Mouse (Mus musculus) urinary bladder, postnatal 36 days (tissue): ENCODE results near the gene Ubl7.

Experiments
- DNase-seq, 2 experiments: peaks; one replicate each; pipeline ENCODE4 v3.0.0; 2022; ENCODE audit warnings: low spot score in 2 of 2, mixed read lengths in 1 of 2

Ubl7 gene

DNA sequence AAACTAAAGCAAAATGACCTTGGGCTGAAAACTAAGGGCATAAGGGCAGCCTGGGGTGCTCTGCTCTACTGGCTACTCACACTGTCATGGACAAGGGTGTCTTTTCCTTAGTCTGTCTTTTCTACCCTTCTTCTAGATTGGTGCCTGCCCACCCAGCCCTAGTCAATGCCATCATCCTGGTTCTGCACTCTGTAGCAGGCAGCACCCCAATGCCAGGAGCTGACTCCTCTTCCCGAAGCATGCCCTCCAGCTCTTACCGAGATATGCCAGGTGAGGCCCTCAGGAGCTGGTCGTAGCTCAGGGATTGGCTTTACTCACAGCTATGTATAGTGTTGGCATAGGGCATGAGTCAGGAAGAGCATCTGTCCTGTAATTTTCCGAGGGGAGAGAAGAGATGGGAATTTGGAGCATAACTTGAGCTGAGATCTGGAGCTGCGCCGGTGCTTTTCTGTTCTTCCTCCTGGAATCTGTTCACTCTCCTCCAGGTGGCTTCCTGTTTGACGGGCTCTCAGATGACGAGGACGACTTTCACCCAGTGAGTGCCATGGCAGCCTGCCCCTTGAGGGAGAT lies 10.8 kb downstream of the Ubl7 start:
- no peak for DNase-seq

DNA sequence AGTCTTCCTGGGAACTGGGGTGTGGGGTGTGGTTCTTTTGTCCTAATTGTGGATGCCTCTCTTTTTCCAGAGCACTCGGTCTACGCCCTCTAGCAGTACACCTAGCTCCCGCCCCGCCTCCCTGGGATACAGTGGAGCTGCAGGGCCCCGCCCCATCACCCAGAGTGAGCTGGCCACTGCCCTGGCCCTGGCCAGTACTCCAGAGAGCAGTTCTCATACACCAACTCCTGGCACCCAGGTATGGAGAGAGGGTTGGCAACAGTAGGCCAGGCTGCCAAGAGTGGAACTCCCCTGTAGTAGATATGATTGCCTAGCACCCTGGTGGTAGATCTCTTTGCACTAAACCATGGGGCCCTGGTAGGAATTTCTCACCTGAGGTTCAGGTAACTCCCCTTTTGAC lies 11.6 kb downstream of the Ubl7 start:
- no peak for DNase-seq

DNA sequence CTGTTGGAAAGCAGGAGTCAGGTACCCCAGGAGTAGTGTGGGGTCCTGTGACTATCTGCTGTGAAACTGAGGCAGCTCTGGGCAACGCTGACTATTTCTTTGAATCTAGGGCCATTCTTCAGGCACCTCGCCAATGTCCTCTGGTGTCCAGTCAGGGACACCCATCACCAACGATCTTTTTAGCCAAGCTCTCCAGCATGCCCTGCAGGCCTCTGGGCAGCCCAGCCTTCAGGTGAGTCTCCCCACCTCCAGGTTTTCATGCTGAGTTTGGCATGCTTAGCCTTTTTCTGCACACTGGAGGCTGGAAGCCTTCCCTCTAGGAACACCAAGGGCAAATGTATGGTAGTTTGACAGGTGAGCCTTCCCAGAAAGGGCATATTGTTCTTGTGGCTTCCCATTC lies 12.3 kb downstream of the Ubl7 start:
- DNase-seq: no peak

DNA sequence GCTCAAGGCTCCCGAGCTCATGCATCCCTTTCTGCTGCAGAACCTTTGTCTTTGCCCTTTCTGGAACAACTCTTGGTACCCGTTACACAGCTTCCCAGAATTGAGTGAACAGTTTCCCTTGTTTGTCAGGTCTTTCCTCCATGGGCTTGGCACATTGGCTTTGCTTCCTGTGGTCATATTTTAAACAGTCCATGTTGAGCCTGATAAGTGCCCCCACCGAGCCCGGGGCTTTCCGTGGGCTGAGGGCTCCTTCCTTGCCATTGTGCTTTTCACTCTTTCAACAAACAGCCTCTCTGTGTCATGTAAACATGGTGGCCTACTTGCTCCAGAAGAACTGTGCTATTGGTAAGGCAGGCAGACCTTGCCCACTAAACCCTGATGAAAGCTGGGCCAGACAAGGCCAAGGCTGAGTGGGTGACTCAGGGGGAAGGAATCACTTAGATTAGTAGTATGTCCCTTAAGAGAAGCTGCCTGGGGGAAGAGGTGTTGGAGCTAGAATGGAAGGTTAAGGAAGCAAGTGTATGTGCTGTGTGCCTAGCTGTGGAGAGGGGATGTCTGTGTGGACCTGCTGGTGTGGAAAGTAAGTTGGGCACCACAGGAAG lies 20.5 kb downstream of the Ubl7 start:
- DNase-seq: no peak

DNA sequence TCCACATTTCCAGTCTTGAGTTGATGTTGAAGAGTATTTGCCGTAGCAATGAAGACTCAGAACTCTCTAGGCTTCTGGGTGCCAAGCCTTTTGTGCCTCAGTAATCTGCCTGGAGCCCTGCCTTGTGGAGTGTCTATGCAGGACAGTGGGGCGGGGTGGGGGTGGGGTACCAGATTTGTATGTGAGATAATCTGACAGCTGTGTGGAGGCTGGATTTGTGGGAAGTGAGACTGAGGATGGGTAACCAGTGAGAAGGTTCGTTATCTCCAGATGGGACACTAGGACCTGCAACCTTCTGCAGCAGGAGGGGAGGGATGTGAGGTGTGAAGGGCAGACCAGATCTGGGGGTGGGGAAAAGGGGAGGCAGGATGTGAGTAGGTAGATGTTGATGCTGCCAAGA lies 21.5 kb downstream of the Ubl7 start:
- DNase-seq: no peak

DNA sequence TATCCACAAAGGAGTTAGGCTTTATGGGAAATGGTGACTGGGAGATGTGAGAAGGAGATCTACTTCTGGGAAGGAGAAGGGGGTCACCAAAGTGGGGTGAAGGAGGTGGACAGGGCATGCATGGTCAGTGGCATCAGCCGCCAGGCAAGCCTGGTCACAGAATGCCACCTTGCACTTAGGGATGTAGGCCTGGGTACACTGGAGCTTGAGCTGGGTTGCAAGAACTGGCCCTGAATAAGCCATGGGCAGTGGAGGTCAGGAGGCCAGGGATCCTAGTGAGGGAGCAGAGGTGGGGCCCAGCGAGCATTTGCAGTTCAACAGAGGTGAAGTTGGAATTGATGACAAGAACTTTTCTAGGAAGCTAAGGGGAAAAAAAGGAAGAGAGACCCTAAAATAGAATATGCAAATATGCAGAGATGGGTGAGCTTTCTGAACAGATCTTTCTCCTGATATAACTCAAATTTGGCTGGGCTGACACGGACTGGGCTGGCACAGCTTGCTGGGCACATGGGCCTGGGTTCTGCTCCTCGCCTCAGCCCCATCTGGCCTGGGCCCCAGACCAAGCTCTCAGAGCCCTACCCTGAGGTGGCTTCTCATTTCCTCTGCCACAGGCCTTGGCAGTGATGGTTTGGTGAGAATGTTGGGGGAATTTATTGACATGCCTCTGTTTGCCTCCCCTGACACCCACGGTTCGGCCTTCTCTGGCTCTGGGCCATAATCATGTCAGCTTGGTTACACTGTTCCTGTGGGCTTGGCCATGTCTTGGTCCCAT lies 22.2 kb downstream of the Ubl7 start:
- DNase-seq: no peak

DNA sequence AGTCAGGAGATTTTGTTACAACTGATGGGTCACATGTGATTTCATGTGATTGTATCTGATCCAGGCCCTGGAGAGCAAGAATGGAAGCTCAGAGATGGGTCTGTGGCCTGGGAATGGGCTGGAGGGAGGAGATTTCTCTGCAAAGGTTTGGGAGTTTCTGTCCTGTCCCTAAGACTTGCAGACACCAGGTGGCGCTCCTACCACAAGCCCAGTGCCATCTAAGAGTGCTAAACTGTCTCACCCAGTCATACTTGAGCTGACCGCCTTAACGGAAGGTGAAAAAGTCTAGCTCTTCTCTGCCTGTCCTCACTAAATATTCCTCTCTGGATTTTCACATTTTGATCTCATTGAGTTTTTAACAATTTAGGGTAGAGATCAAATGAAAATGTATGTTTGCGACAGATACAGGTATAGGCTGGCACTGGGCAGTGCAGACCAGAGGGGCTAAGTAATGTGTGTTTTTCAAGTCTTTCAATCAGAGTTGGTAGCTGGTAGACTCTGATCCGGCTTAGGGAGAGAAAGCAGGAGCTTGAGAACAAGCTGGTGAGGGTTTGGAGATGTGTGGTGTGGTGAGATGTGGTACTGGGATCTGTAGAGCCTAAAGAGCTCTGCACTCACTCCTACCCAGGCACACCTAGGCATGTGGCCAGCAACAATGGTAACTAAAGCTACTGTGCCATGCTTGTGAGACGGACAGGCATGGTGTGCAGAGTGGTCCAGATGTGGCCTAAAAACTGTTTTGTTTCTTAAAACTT lies 25.1 kb downstream of the Ubl7 start:
- DNase-seq: peak; percentile 79 to 85

DNA sequence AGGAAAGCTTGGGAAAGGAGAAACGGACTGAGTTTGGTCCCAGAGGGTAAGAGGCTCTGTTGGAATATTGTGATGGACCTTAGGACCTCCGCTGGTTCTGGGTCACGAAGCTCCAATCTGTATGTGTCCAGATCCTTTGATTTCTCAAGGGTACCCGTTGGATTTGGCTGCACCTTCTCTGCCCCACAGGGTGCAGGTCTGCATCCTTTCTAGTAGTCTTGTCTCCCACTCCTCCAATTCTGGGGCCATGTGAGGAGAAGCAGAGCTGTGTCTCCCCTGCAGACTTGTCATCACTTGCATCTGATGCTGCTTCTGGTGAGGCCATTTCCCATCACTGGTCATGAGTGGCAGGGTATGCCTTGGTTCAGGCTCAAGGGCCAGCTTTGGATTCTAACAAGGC lies 26.4 kb downstream of the Ubl7 start:
- no peak for DNase-seq

DNA sequence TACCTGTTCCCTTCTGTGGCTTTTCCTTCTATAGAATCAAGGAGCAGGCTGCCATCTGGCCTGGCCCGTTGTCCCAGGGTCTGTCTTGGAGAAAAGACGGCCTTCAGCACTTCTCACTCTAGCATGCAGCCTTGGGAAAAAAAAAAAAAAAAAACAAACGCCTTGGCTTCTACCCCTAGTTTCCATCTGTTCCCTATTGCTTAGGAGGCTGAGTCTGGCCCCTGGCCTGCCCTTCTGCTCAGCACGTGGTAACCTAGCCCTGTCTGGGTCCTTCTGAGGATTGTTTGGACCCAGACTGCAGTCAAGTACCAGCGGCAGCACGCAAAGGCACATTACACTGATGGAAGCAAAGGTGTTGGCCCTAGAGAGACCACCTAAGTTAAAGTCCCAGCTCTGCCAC lies 26.9 kb downstream of the Ubl7 start:
- DNase-seq: no peak

DNA sequence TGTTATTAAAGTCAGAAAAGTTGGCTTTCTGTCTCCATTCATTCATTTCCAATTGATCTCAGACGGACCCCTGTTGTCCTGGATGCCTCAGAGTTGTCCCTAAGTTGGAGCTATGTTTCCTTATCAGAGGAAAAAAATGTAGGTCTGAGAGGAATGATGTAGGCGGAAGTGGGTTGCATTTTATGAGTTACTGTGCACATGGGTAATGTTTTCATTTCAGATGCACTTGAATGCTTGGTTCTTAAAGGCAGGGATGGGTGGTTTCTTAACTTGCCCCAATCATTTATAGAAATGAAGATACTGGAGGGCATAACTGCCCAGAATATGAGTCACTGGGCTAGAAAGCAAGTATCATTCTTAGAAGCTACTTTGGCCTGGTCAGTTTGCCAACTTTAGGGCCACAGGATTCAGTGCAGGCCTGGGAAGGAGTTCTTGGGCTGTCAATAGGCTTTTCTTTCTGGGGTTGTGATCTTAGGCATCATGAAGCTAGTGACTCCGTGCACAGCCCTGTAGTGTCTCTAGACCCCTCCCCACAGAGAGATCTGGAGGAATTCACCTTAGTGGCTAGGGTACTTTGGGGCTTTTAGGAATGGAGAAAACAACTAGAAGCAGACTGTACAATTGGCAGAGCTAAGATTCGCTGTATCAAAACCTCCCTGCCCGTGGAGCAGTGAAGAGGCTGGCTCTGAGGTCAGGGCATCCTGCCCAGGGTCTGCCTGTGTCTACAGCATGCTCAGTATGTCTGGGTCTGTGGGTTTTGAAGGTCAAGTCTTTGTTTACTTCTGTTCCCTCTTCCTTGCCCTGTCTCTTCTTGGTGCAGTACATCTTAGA lies 27.7 kb downstream of the Ubl7 start:
- DNase-seq: no peak

DNA sequence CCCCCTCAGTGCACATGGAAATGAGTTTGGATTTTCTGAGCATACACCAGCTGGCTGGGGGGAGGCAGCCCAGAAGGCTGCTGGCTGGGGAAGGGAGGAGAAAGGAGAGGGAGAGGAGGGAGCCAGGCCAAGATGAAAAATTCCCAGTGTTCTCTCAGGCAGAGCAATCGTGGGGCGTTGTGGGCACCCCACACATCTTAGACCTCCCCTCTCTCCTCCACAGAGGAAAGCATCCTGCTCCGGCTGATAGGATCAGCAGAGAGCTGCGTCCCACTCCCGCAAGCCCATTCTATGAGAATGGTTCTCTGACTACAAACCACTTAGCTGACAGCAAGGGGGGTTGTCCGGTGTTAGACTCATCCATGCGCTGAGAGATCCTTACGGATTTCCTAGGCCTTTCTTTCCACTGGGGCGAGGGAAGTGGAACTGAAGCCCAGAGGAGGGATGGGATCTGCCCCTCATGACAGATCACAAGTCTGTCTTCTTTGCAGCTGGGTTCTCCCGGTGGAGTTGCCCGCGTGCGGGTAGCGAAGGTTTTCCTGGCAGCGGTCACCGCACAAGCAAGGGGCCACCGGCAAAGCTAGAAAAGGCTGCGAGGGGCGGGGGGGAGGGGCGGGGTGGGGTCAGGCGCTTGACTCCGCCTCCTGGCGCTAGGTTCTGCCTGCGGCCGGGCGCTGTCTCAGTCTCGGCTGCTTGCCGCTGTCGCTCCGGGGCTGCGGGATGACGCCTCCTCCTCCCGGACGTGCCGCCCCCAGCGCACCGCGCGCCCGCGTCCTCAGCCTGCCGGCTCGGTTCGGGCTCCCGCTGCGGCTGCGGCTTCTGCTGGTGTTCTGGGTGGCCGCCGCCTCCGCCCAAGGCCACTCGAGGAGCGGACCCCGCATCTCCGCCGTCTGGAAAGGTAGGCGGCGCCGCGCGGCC lies 28.9 kb downstream of the Ubl7 start, which contains the start of gene Sema7a:
Sema7a (plus strand) TSS at position 682 of the 918 bp plus-strand sequence.
- peak; percentile 28 to 67 for DNase-seq

DNA sequence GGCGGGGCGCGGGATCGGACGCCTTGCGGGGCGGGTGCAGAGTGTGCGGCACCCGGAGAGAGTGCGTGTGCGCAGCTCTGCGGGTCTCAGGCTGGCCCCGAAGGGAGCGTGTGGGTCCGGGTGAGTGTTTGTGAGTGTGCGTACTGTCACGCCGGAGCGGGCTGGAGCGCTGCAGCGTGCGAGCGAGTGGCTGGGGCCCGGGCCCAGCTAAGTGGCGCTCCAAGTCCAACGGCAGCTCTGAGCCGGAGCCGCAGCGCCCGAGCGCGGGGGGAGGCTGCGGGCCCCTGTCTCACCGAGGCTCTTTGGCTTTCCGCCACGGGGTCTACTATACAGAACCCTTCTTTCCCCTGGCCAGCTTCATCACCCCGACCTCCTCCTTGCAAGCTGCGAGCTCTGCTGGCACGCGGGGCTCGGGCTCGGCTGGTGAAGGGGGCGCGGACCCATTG lies 29.6 kb downstream of the Ubl7 start:
- no peak for DNase-seq

DNA sequence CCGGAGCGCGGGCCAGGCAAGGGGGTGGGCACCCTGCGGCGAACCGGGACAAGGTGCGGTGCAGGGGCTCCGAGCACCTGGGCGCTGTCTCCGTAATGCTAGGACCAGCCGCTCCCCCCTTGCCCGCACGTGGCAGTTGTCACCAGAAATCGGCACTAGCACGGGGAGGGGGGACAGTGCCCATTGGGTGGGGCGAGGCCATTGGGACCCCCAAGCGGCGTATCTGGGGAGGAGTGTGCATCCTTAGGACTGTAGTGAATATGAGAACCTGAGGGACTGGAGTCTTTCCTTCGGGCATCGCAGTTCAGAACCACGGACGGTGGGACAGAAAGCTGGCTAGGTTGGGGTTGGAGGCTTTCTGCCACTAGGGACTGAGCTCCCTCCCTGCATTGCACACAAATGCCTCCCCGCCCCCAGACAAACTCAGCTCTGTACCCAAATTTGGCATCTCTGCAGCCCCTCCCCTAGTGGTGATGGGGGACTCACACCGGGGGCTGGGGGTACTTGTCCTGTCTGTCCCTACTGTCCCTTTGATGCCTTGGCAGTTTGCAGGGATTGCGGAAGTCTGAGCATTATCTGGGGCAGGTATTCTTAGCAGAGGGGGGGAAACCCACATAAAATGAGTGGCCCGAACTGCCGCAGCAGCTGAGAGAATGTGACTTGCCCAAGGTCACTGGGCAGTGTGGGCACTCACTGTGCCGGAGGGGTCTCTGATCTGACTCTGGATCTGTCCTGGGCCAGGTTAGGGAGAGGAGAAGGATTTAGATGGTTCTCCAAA lies 30.3 kb downstream of the Ubl7 start:
- DNase-seq: no peak

DNA sequence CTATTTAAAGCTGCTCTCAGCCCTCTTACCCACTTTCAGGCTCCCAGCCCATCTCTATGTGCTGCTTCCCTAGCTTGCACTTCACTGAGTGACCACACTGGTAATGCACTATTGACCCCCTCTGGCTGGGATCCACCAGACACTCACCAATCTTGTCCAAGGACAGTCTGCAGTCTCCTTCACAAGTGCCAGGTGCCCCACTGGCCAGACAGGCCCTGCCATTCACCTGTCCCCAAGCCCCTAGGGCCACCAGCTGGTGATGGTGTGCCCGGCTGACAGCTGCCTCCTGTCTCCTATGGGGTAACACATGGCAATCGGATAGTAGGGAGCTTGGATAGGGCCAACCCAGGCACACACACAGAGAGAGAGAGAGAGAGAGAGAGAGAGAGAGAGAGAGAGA lies 31.3 kb downstream of the Ubl7 start:
- DNase-seq: no peak

DNA sequence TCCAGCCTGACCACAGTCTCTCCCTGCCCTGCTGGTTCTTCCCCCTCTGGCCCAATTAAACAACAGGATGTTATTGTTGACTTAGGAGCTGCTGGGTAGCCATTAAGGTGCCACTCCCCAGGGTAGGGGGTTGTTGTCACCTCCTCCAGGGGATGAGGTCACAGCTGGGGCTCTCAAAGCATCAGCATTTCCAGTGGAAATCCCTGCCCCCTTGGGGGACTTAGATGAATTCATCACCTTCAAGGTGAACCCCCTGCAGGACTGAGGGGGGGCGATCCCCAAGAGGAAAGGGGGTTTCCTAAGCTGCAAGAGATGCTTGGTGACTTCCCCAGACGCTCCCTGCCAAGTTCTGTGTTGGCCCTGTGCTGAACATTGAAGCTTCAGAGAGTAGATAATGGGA lies 32.3 kb downstream of the Ubl7 start:
- DNase-seq: no peak

DNA sequence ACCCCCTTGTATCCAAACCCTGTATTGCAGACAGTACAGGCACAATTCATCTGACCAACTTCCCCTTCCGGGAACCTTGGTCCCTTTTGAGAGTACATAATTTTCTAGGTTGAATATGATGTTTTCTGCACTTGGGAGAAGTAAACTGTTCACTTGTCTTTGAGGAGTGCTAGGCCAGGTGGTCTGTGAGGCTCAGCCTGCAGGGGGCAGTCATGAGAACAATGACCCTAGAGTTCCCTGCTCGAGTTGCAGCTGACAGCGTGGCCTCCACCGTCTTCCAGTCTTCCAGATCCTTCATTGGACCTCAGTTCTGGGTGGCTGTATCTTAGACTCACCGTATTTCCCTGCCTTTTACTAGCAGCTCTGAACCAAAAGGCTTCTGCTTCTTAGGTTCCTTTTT lies 33.8 kb downstream of the Ubl7 start:
- DNase-seq: peak in 1 of 2 experiments; percentile 45

DNA sequence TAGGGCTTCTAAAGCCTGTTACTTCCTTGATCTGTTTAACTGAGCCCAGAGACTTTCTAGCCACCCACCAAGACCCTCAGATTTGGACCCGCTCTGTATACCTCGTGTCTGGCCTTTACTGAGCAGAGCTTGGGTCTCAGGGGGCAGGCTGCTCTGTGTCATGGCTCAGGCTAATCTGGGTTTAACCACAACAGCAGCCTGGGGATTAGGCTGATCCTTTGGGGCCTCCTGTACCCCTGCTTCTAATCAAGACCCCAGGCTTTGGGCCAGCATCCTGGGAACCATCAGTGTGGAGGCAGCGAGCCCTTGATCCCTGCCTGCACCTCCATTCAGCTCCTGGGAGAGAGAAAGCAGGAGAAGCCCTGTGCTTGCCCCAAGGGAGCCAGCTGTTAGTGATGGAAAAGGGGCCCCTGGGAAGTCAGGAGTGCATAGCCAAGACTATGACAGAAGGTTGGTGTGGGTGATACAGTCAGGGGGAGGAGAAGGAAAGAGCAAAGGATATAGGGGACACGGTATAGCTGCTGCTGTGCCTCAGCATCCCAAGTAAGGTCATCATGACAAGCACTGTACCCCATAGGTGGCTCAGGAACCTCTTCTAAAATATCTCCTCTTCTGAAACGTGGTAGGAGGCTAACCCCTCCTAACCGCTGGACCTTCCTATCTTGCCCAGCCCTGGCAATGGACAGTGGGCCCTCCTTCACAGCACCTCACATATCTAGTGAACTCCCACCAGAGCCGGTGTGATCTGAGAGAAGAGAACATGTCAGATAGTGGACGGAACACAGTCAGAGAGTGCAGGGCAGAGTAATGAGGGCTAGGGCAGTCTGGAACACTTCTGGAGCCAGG lies 35.2 kb downstream of the Ubl7 start:
- DNase-seq: no peak

DNA sequence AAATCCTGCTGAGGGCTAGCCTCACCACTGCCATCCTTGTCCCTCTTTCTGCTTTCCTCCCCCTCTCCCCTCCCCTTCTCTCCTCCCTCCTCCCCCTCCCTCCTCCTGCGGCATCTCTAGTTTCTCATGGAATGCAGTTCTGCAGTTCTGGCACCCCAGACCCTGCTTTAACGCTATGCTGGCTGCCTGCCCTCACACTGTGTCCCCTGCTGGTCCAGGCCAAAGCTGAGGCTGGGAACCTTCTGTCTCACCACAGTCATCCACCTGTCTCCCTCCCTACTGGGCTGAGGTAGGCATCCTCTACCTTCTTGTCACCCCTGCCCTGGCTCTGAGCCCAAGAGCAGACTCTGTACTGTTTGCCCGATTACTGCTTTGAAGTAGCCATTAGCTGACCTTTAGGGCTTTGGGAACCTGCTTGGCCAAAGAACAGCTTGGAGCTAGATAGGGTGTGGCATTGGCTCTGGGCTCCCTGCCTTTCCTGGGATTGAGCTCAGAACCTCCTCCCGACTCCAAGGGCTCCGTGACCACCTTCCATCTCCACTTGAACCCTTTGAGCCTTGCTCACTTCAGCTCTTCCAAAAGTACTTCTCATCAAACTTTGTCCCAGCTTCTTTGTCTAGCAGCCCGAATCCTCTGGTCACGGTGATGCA lies 36.7 kb downstream of the Ubl7 start:
- DNase-seq: no peak
